Mouse (Mus musculus) liver, postnatal 0 days (tissue): ENCODE results near the gene Hpse2.

Experiments
- CTCF ChIP-seq: sonication (generic); IDR thresholded peaks from 2 replicates; pipeline ENCODE4 v1.5.1; 2016; ENCODE audit warnings: antibody characterized with exemption, low read depth
- EP300 ChIP-seq: IDR thresholded peaks from 2 replicates; pipeline ENCODE4 v1.6.1; 2016; ENCODE audit warnings: antibody characterized with exemption, low read depth, mild to moderate bottlenecking

DNA sequence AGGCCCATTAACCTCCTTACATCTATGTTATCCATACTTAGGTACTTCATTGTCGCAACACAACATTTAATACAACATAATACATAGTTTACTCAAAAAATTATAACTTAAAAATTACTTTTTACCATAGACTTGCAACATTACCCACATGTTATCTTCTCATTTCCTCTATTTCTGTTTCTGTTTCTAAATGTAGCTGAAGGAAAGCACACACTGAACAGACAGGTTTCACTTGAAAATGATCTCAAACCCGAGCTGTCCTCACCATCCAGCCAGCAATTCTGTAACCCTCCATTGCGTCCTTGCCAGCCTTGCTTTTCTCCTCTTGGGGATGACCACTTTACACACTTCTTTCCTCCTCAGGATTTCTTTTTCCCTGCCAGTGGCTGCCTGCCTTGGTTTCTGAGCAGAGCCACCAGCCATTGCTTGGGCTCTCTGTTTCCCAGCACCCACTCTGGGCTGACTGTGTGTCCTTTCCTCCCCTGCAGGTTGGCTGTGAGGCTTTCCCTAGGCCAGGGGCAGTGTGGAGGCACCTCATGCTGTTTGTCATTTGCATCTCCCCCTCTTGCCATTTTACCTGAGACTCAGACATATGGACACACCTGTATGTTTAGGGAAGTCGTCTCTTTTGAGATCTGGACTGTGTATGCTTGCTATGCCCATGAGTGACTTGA lies 548.4 kb downstream of the Hpse2 start:
- no peak for TF ChIP-seq CTCF
- no peak for TF ChIP-seq EP300
